Mouse (Mus musculus): ENCODE results near the gene Ddx46. TPM values are rescaled to one million over a fixed set of nuclear protein-coding genes. Genes with fewer than 3 reads are reported as not detected.

The Ddx46 gene
- 96.1 to 100.0 TPM (median 99.8 TPM) in 4 replicates for total RNA-seq (2023)

DNA sequence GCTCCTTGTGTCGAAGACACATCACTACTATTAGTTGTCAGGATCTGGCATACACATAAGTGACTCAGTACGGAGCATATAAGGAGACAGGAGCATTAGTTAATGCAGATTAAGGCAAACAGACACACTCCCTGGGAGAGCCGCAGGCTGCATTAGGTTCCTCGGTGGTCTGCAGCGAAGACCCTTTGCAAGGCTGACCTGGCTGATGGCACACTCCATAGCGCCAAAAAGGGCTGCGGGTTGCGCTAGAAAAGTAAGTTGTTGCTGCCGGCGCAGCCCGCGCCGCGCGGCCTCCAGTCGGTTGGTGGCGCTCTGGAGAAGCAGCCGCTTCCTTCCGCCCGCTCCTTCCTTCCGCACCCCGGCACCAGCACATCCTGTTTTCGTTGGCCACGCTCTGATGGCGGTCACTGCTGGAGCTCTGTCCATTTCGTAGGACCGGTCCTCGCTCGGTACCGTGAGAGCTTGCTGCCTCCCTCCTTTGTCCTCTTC is at the start of gene Ddx46:
TSS of gene Ddx46 (plus strand) at position 389 of the 489 bp plus-strand sequence.

DNA sequence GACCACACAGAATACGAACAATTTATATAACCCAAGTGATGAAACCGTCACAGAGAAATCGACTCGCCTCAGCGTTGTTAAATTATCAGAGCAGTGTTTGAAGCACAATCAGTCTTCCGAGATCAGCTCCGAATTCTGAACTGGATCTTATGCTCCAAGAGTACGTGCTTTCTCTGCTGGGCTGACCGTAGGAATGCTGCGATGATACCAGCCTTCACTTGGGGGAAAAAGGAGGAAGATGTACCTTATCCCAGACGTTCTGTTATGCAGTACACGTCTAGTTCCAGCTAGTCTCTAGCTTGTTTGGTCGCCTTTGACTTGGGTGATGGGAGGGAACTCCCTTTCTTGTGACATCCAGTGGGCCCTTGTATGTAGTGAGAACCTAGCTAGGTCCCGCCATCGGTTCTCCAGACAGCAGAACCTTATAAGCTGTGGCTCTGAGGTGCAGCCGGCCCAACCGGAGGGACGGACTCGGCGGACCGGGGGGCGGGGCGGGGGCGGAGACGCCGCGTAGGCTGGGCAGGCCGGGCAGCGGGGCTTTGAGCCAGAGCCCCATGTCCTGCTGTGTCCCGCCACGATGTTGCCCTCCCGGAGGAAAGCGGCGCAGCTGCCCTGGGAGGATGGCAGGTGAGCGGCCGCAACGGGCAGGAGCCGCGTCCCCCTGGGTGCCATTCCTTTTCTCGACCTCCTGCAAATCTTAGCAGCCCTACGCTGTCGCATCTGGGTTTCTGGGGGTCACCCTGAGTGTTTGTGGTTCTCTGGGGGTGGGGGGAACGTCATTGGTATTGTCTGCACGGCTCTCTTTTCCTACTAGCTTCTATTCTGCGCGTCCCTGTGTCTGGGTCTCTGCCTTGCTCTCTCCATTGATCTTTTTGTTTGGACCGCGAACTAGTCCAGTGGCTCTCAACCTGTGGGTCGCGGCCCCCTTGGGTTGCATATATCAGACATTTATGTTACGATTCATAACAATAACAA is 35.0 kb upstream of the Ddx46 start, which contains the start of gene B4galt7:
TSS of gene B4galt7 (plus strand) at position 331 of the 975 bp plus-strand sequence.

DNA sequence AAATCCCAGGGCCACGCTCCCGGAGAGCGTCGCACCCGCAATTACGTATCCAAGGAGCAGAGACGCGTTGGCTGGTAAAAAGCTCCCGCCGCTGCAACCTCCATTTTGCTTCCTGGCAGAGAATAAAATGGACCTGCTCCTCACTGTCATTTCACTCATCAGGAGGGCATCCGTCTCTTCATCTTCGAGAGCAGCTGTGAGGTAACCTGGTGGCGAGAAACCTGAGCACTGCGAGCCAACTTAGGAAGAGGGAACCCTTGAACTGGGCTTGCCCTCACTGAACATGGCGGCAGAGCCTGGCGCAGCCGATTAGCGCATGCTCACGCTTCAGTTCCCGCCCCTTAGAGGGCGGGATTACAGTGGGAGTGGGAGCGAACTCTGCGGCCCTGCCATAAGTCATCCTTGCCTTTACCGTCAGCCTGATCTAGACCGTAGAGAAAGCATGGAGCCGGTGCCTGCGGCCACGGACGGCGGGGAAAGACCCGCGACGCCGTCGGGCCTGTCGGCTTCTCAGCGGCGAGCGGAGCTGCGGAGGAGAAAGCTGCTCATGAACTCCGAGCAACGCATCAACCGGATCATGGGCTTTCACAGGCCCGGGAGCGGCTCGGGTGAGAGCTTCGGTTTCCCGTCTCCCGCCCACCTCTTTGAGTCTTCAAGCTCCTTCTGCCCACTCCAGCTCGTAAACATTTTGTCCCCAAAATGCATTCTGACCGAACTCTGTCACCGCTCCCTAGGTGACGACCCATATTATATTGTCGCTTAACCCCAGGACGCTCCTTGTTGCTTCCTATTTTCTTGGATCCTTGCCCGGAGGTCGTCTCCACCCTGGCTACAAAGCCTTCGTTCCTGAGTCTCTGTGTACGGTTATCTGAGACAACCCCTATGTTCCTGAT is 11.9 kb upstream of the Ddx46 start, which contains the start of gene Caml:
TSS of gene Caml (plus strand) at position 357 of the 893 bp plus-strand sequence.

DNA sequence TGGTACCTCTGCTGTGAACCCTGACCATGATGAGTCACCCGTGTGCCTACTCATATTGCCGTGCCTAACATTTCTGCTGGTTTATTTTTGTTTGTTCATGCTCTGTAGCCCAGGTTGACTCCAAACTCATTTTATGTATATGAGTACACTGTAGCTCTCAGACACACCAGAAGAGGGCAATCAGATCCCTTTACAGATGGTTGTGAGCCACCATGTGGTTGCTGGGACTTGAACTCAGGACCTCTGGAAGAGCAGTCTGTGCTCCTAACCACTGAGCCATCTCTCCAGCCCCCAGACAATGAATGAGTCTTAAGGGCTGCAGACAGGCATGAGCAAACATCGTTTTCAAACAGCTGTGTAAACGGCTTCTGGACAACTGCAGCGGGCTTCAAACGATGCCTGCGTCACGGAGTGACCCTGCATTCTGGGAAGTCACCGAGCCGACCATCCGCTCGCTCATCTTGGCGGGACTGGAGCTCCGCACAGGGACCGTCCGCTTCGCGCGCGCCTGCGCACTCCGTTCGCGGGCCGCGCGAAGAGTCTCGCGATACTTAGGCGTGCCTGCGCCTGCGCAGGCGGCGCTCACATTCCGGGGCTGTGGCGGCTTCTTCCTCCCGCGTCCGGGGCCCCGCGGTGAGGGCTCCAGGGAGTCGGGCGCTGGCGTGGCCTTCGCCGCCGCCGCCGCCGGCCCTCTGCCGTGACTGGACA is 57.9 kb downstream of the Ddx46 start, which contains the start of gene B230219D22Rik:
TSS of gene B230219D22Rik (plus strand) at position 590 of the 708 bp plus-strand sequence.

DNA sequence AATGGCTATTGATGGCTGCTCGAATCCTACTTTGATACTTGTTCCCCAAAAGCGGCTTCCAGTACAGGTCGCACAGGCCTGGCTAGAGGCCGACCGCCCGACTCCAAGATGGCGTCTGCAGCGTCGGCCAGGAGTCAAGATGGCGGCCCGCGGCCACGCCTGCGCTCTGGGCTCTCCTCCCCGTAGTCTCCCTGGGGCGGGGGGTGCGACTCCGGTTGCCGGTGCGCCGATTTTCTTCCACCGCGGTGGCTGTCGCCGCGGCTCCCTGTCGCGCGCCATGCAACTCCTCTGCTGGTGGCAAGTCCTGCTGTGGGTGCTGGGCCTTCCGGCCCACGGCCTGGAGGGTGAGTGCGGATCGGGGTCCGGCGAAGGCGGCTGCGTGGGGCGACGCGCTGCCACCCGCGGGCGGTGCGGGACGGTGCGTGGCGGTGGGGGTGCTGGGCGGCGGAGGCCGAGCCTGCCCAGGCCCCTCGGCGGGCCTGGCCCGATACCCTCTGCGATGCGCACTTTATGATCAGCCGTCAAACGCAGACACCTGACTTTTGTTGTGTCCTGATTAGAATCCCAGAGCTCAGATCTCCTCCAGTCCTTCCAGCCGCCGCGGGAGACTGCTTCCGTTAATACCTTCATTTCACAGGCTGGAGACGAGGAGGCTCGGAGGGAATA is 79.8 kb downstream of the Ddx46 start, which contains the start of gene Txndc15:
TSS of gene Txndc15 (plus strand) at position 150 of the 666 bp plus-strand sequence.

DNA sequence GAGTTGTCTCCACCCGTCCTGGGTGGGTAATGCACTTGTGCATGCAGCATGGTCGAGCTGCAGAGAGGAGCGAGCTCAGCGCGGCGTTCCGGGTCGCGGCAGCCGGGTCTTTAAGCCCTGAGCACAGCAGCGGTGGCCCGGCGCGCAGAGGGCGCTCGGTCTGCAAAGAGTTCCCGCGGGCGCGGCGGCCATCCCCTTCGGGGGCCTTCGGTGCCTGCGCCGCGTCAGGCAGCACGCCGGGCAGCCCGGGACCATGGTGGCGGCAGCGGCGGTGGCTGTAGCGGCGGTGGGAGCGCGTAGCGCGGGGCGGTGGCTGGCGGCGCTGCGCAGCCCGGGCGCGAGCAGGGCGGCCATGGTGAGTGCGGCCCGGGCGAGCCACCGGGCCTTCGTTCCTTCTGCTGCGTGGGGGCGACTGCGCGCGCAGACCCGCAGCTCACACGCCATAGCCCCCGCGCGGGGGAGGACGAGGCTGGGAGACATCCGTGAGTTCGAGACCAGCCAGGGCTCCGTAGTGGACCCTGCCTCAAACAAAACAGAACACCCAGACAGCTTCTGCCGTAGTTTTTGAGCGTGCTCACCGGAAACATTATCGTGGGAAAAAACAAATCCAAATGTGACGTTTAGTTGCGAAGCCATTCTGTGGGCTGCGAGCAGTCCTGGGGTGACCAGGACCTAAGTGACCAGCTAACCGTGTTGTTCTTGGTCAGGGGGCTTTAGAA is 92.5 kb downstream of the Ddx46 start, which contains the start of gene Pcbd2:
TSS of gene Pcbd2 (plus strand) at position 249 of the 719 bp plus-strand sequence.

Other genes with a start within 250 kb of the Ddx46 start
- gene Slc34a1, start 236.8 kb upstream of the Ddx46 start, total RNA-seq (2023), result 0.34 to 0.57 TPM in 2 of 4 replicates, not detected in the others
- gene Pfn3, start 219.8 kb upstream of the Ddx46 start, total RNA-seq (2023), result not detected in 4 replicates
- 1.7 to 3.4 TPM (median 2.1 TPM) in 4 replicates for gene F12, start 208.2 kb upstream of the Ddx46 start, total RNA-seq (2023)
- gene Grk6, start 190.0 kb upstream of the Ddx46 start, total RNA-seq (2023), result 450 to 472 TPM (median 456 TPM) in 4 replicates
- gene Prr7, start 170.8 kb upstream of the Ddx46 start, total RNA-seq (2023), result 35.7 to 43.7 TPM (median 39.2 TPM) in 4 replicates
- gene Dbn1, start 146.9 kb upstream of the Ddx46 start, total RNA-seq (2023), result 0.22 to 0.52 TPM (median 0.36 TPM) in 4 replicates
- 27.3 to 33.8 TPM (median 28.3 TPM) in 4 replicates for gene Pdlim7, start 121.4 kb upstream of the Ddx46 start, total RNA-seq (2023)
- gene Dok3, start 105.7 kb upstream of the Ddx46 start, total RNA-seq (2023), result 301 to 339 TPM (median 308 TPM) in 4 replicates
- gene Ddx41, start 98.4 kb upstream of the Ddx46 start, total RNA-seq (2023), result 135 to 141 TPM (median 138 TPM) in 4 replicates
- 147 to 156 TPM (median 152 TPM) in 4 replicates for gene Fam193b, start 63.9 kb upstream of the Ddx46 start, total RNA-seq (2023)
- gene Tmed9, start 61.3 kb upstream of the Ddx46 start, total RNA-seq (2023), result 84.0 to 89.7 TPM (median 88.8 TPM) in 4 replicates
- 19.4 to 21.3 TPM (median 21.0 TPM) in 4 replicates for gene B4galt7, start 35.1 kb upstream of the Ddx46 start, total RNA-seq (2023)
- 18.0 to 23.1 TPM (median 19.1 TPM) in 4 replicates for gene Caml, start 12.0 kb upstream of the Ddx46 start, total RNA-seq (2023)
- 22.3 to 24.8 TPM (median 23.3 TPM) in 4 replicates for gene B230219D22Rik, start 58.1 kb downstream of the Ddx46 start, total RNA-seq (2023)
- 13.2 to 15.0 TPM (median 13.9 TPM) in 4 replicates for gene Txndc15, start 79.6 kb downstream of the Ddx46 start, total RNA-seq (2023)
- 26.1 to 31.5 TPM (median 29.2 TPM) in 4 replicates for gene Pcbd2, start 92.3 kb downstream of the Ddx46 start, total RNA-seq (2023)
- not detected in 4 replicates for gene Catsper3, start 149.5 kb downstream of the Ddx46 start, total RNA-seq (2023)
- not detected in 4 replicates for gene Pitx1, start 201.2 kb downstream of the Ddx46 start, total RNA-seq (2023)